Mouse (Mus musculus) lung, embryonic 14.5 days (tissue): ENCODE measurements around the gene Slc35b4. TPM values are rescaled to one million over a fixed set of nuclear protein-coding genes. Genes with fewer than 3 reads are reported as not detected.

ENCODE experiments used
- ATAC-seq: fragments of 200-750 bp; cut with Nextera tagmentation; 2 replicates; pipeline ENCODE4 v1.8.0; 2017; ENCODE audit warnings: mild to moderate bottlenecking, moderate TSS enrichment, moderate library complexity; ENCODE audit not compliant: insufficient read depth
- DNase-seq: peaks from one replicate; pipeline ENCODE4 v3.0.0-alpha.2; 2015
- H3K27ac ChIP-seq: fragments of 300-500 bp; sonication (generic); 2 replicates; pipeline ENCODE4 v1.5.1; 2014; ENCODE audit warnings: low read depth, mild to moderate bottlenecking, moderate library complexity
- H3K27me3 ChIP-seq: fragments of 300-500 bp; sonication (generic); 2 replicates; pipeline ENCODE4 v1.6.1; 2014; ENCODE audit warnings: low read length, control low read depth; ENCODE audit not compliant: insufficient read depth
- H3K36me3 ChIP-seq: fragments of 300-500 bp; sonication (generic); 2 replicates; pipeline ENCODE4 v1.6.1; 2014; ENCODE audit warnings: control low read depth; ENCODE audit not compliant: insufficient read depth
- H3K4me1 ChIP-seq: fragments of 300-500 bp; sonication (generic); 2 replicates; pipeline ENCODE4 v1.6.1; 2014; ENCODE audit warnings: antibody characterized with exemption, control low read depth; ENCODE audit not compliant: insufficient read depth
- H3K4me2 ChIP-seq: fragments of 300-500 bp; sonication (generic); 2 replicates; pipeline ENCODE4 v1.6.1; 2014; ENCODE audit warnings: mild to moderate bottlenecking
- H3K4me3 ChIP-seq: fragments of 300-500 bp; sonication (generic); 2 replicates; pipeline ENCODE4 v1.5.1; 2014; ENCODE audit warnings: low read depth, low read length
- H3K9ac ChIP-seq: fragments of 300-500 bp; sonication (generic); 2 replicates; pipeline ENCODE4 v1.6.1; 2014
- H3K9me3 ChIP-seq: fragments of 300-500 bp; sonication (generic); 2 replicates; pipeline ENCODE4 v1.6.1; 2016; ENCODE audit warnings: low read depth, low read length, control low read depth
- CTCF ChIP-seq: IDR thresholded peaks from 2 replicates; pipeline ENCODE4 v1.5.1; 2016; ENCODE audit warnings: antibody characterized with exemption, low read depth
- WGBS: fragments of 180-500 bp; shearing (Covaris S2); extraction: QIAGEN DNeasy Blood & Tissue Kit; methylation state at CpG from one replicate; pipeline ENCODE4 v1.1.7; 2014; 5-methylcytosine and 5-hydroxymethylcytosine counted together
- polyA plus RNA-seq: library from polyadenylated mRNA; unstranded; fragments of >200 nt; fragmentation: Nextera tagmentation; extraction: Ambion mirVana; gene quantifications from 2 replicates; pipeline ENCODE4 v1.2.1, GENCODE M21; 2014

Slc35b4 gene
- 71.2 and 74.2 TPM in 2 replicates for polyA plus RNA-seq

DNA sequence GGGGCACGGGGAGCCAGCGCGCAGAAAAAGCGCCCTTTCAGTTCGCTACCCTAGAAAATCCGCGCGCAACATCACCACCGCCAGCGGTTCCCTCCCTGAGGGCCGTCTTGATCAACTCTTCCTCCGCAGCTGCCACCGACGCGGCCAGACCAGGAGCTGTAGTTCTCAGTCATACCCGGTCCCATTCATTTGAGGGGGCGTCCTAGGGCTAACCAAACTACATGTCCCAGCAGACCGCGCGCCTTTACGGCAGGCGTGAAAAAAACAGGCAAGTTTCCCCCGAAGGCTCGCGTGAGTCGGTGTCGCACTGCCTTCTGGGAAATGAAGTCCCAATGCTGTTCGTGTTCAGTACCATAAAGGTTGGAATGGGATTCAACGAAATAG is at the start of gene Slc35b4:
TSS of gene Slc35b4 (minus strand) at position 248 of the 384 bp plus-strand sequence.
- under 1% methylated on average over 29 of the region's 29 CpGs for WGBS
- Histone ChIP-seq H3K4me3 (peak within 1 kb of the TSS; percentile 83), H3K36me3 (peaks cover 6% of the 10 kb centered on the region; the same call in 1 of the 2 replicates), H3K4me2 (peak within 1 kb of the TSS; percentile 66), H3K27me3 (no peaks in the 10 kb centered on the region), H3K9ac (peak within 1 kb of the TSS; percentile 88), H3K4me1 (peaks cover 3% of the 10 kb centered on the region; the same call in 1 of the 2 replicates), H3K27ac (peak within 1 kb of the TSS; percentile 83), H3K9me3 (no peaks in the 10 kb centered on the region)
- ATAC-seq (peak; percentile 100), DNase-seq (peak; percentile 99)
- TF ChIP-seq CTCF, result peak; percentile 18

DNA sequence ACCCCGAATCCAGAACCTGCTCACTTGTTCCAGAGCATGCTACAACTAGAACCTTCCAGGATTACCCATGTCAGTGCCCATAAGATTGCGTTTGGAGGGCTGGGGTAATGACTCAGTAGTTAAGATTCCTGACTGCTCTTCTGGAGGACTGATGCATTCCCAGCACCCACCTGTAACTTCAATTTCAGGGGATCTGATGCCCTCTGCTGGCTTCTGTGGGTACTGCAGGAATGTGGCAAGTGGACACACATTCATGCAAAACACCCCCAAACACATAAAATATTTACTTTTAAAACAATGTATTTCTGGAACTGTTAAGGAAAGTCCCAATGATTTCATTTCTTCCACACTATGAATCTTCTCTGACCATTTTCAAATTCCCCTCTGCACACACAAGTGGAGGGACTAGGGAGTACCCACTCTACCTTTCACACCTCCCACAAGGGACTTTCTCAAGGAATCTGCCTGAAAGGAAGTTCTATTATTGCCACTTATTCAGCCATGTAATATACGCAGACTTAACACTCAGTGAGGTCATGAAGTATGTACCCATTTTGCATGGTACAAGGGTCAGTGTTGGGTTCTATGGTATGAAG is 48.2 kb upstream of the Slc35b4 start:
- no peaks in the 10 kb centered on the region for H3K4me1 ChIP-seq
- WGBS, result 92% methylated on average over 3 of the region's 3 CpGs
- no peaks in the 10 kb centered on the region for H3K9me3 ChIP-seq
- H3K4me3 ChIP-seq, result no peak overlapping the region
- H3K27ac ChIP-seq, result no peak overlapping the region
- peak; percentile 44 for TF ChIP-seq CTCF
- ATAC-seq, result no peak
- H3K4me2 ChIP-seq, result no peak overlapping the region
- H3K9ac ChIP-seq, result no peak overlapping the region
- no peak for DNase-seq
- H3K27me3 ChIP-seq, result no peaks in the 10 kb centered on the region
- no peaks in the 10 kb centered on the region for H3K36me3 ChIP-seq

DNA sequence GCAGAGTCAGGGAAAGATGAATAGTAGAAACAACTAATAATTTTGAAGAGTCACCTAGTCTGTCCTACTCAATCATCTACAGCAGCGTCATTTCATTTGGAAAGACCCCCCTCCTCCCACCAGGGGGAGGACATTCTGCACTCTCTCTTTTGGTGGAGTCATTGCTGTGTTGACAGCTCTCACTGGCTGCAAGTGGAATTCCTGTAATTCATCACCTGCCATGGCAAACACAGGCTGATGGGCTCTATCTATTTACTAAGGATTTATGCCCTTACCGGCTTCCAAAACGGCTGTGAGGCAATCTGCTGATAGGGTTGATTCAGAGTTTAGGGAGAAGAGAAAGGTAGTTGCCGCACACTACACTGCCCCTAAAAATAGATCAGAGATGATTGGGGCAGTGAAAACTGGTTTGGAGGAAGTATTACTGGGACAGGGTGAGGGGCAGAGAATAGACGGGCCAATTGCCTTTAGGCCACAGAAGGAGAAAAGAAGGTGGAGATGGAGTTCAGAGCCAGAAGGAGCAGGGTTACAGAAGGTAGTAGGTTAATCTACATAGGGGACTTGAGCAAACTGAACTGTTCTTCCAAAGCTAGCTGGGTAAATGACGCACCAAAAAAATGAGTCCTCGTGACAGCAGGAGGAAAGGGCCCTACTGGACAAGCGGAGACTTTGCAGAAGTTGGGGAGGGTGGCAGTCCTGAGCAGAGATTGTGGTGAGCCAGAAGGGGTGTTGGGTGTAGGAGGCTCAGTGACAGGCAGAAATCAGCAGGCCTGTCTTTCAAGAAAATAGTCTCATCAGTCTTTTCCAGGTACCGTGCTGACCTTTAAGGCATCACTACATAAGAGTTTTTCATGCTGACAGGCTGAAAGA is 39.8 kb upstream of the Slc35b4 start:
- Histone ChIP-seq H3K4me2 (no peak overlapping the region), H3K36me3 (no peaks in the 10 kb centered on the region), H3K27ac (no peak overlapping the region), H3K4me3 (no peak overlapping the region), H3K9ac (no peak overlapping the region), H3K4me1 (no peaks in the 10 kb centered on the region), H3K9me3 (no peaks in the 10 kb centered on the region), H3K27me3 (no peaks in the 10 kb centered on the region)
- ATAC-seq (no peak), DNase-seq (no peak)
- 31% methylated on average over 9 of the region's 9 CpGs for WGBS
- TF ChIP-seq CTCF, result no peak

DNA sequence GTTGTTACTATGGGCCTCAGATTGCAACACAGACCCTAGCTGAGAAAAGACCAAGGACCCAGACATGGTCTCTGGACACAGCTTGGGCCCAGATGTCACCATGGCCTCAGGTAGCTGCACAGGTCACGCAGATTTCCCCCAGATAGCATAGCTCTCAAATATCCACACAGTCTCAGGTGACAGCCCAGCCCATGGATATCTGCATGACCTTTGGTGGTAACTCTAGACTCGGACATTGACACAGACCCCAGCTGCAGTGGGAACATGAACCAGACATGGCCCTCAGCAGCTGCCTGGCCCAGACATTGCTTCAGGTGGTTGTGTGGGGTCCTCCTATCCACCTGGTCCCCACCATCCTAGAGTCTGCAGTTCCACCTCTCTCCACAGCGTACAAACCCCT is 28.8 kb upstream of the Slc35b4 start:
- Histone ChIP-seq H3K27me3 (no peaks in the 10 kb centered on the region), H3K4me2 (no peak overlapping the region), H3K4me3 (no peak overlapping the region), H3K9ac (no peak overlapping the region), H3K9me3 (no peaks in the 10 kb centered on the region), H3K4me1 (no peaks in the 10 kb centered on the region), H3K27ac (no peak overlapping the region), H3K36me3 (no peaks in the 10 kb centered on the region)
- no peak for DNase-seq
- TF ChIP-seq CTCF, result no peak
- WGBS, result 75% methylated on average over 3 of the region's 3 CpGs
- peak; percentile 31; the same call in 1 of the 2 replicates for ATAC-seq

DNA sequence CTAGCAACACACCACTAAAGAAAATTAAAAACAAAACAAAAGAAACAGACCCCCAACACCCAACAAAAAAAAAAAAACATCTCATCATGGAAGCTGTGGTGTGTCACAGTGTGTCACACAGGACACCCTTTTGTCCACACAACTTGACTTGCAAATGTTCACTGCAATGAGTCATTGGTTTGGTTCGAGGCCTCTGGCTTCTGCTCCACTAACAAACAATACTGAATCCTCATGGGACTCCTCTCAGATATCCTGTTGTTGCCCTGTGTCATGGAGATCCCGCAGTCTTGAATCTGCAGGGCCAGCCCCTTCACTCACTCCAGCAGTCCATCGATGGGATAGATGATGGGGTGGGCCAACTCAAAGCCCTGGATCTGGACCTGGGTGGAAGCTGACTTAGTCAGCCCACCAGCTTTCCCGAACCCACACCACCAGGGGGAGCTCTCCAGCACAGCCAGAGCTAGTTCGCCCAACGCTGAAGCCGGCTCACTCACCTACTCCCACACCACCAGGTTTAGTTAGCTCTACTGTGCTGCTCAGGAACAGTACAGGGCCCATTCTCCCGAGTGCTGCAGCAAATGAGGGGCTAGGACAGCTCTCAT is 28.2 kb upstream of the Slc35b4 start:
- 60% methylated on average over 8 of the region's 8 CpGs for WGBS
- H3K4me3 ChIP-seq, result no peak overlapping the region
- H3K27me3 ChIP-seq, result no peaks in the 10 kb centered on the region
- no peaks in the 10 kb centered on the region for H3K9me3 ChIP-seq
- H3K4me1 ChIP-seq, result no peaks in the 10 kb centered on the region
- H3K27ac ChIP-seq, result no peak overlapping the region
- no peaks in the 10 kb centered on the region for H3K36me3 ChIP-seq
- no peak for ATAC-seq
- peak; percentile 37 for DNase-seq
- no peak overlapping the region for H3K9ac ChIP-seq
- TF ChIP-seq CTCF, result peak; percentile 49
- no peak overlapping the region for H3K4me2 ChIP-seq

DNA sequence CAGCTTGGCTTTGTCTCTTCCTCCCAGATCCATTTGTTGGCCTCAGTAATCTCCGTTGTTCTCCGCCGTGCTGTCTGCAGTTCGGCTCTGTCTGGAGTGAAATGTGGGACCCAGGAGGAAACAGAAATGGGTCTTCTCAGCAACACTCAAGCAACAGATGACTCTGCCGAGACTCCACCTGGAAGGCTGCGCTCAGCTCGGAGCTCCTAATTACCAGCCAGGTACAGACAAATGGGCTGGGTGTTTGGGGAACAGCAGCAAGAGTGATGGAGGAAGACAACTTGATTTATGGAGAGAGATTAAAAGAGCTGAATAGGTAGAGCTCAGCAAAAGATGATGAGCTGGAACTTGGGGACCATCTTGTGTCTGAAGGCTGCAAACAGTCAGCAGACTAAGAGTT is 26.6 kb upstream of the Slc35b4 start:
- Histone ChIP-seq H3K36me3 (no peaks in the 10 kb centered on the region), H3K27ac (no peak overlapping the region), H3K9ac (no peak overlapping the region), H3K9me3 (no peaks in the 10 kb centered on the region), H3K4me3 (no peak overlapping the region), H3K4me1 (no peaks in the 10 kb centered on the region), H3K27me3 (no peaks in the 10 kb centered on the region), H3K4me2 (no peak overlapping the region)
- TF ChIP-seq CTCF, result no peak
- ATAC-seq, result no peak
- DNase-seq, result no peak
- 55% methylated on average over 7 of the region's 7 CpGs for WGBS

DNA sequence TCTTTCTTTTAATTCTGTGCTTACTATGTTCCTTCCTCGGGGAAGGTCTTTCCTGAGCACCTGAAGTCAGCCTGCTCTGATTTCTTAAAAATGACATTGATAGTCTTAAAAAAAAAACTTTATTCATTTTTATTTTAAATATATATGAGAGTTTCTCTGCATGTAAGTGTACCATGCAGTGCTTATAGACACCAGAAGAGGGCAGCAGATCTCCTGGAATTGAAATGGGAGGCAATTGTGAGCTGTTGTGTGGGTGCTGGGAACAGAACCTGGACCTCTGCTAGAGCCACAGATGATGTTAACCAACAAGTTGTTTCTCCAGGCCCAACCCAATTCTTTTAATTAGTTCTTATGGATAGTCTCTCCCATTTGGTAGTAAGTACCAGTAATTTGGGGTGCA is 18.1 kb upstream of the Slc35b4 start:
- Histone ChIP-seq H3K4me2 (no peak overlapping the region), H3K27me3 (no peaks in the 10 kb centered on the region), H3K9me3 (no peaks in the 10 kb centered on the region), H3K27ac (no peak overlapping the region), H3K36me3 (no peaks in the 10 kb centered on the region), H3K4me1 (no peaks in the 10 kb centered on the region), H3K9ac (no peak overlapping the region), H3K4me3 (no peak overlapping the region)
- no peak for DNase-seq
- no peak for ATAC-seq
- 87% methylated on average over 1 of the region's 1 CpGs for WGBS
- TF ChIP-seq CTCF, result 0 out of 2 replicates have a peak, but pooled peaks have one; percentile 35
